Mouse (Mus musculus): ENCODE measurements at regions not wholly inside any gene's neighbourhood (a gene's known extent, or its start where the extent isn't known, plus 50 kb on each side); places are given as distances from the start of the nearest gene placed in this dataset.
A peak's percentile ranks its signal among the peaks of the same experiment; 100 is the strongest.

GRCm38 (mm10) chr4:80131623-80132301, 702.2 kb upstream of the Tyrp1 start:
- DNase-seq (ENCODE audit: low spot score in 2 of 2): no peak

- DNase-seq (ENCODE audit: low spot score in 2 of 2): no peak
Measured at GRCm38 (mm10) chr4:80140261-80140660, 693.7 kb upstream of the Tyrp1 start.

DNA sequence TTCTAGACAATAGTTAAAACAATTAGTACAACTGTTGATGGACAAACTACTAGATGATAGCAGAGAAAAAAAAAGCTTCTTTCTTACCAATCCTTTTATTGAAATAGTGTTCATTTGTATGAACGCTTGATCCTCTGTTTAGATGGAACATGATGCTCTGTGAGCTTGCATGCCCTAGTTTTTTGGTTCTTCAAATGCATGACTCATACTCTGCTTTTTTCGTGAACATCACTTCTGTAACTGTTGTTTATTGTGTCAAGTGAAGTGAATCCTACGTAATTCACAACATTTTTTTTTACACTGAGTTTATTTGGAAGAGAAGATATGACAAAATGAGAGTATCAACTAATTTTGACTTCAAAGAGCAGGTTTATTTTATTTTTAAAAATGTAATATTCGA, 674.1 kb upstream of the Tyrp1 start:
- no peak for DNase-seq (ENCODE audit: low spot score in 2 of 2)

- DNase-seq (ENCODE audit: low spot score in 2 of 2): no peak
Measured at GRCm38 (mm10) chr4:80173229-80173628, 660.7 kb upstream of the Tyrp1 start.

DNA sequence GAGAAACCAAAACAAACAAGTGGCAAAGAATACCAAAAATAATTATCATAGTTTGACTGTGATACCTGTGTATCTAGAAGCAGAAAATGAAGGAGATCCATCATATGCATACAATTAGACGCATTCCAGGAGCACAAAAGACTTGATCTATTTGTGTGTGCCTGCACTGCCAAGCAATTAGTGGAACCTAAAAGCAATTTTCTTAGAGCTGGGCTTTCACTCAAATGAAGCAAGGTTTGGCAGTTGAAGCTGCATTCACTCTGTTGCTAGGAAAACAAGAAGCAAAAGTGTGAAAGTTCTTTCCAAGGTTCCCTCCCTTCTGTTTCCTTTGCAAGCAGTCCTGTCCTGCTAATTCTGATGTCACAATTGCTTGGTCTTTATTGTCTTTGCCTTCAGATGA, 631.7 kb upstream of the Tyrp1 start:
- no peak for DNase-seq (ENCODE audit: low spot score in 2 of 2)

DNA sequence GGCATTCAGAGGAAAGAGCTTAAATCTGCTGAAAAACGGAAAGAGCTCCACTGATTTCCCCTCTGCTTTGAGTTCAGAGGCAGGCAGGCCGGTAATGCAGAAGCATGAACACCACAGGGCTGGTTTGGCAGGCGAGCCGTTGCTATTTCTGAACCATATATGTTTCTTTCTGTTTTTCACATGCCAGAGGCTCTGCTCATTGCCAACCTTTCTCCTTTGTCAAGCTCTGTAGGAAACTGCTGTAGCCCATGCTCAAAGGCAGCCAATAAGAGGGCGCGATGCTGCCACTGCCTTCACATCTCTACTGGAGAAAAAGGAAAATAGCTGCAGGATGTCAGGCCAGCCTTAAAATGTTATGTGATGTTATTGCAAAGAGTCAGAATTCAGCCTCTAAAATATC, 630.0 kb upstream of the Tyrp1 start:
- peak in 1 of 2 experiments; percentile 61 for DNase-seq (ENCODE audit: low spot score in 2 of 2)

DNA sequence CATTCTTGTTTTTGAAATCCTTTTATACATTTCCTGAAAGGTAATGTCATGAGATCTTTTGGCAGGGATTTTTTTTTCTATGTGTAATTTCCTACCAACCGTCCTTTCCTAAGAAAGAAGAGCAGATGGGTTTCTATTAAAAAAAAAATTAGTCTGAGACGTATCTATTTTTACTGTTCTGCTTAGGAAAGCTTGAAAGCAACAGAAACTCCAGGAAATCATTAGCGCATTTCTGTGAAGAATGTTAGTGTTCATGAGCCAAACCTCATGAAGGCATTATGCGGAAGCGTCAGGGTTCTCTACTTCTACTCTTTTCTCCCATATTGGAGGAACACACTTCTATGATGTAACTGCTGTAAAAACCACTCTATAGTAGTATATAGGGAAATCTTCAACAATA, 629.5 kb upstream of the Tyrp1 start:
- no peak for DNase-seq (ENCODE audit: low spot score in 2 of 2)
